Mouse (Mus musculus) liver (tissue): ENCODE measurements around the gene Slc17a7.
"Not testable (repeated sequence)": the region's sequence is repeated elsewhere in the genome, so short reads cannot be mapped to it uniquely, and the experiment has no call there.

Experiments
- DNase-seq: peaks from one replicate; pipeline ENCODE4 v3.0.0-alpha.2; 2020; ENCODE audit warnings: mixed read lengths

Slc17a7 gene

GRCm38 (mm10) chr7:45133446-45134159, 30.1 kb upstream of the Slc17a7 start:
- no peak for DNase-seq

- DNase-seq = peak; percentile 84
Observed at GRCm38 (mm10) chr7:45134544-45135026, 29.2 kb upstream of the Slc17a7 start.

- peak; percentile 52 for DNase-seq
Observed at GRCm38 (mm10) chr7:45135370-45135769, 28.4 kb upstream of the Slc17a7 start.

GRCm38 (mm10) chr7:45135993-45136567, 27.7 kb upstream of the Slc17a7 start, which contains the start of the genes Gm45713 and Flt3l:
Gm45713 (minus strand) TSS chr7:45136231.
Flt3l (minus strand) TSS chr7:45136432.
- peak; percentile 89 for DNase-seq

- DNase-seq = peak; percentile 60
Observed at GRCm38 (mm10) chr7:45137171-45138006, 26.4 kb upstream of the Slc17a7 start.

GRCm38 (mm10) chr7:45138403-45138802, 25.3 kb upstream of the Slc17a7 start:
- no peak for DNase-seq

GRCm38 (mm10) chr7:45139904-45140723, 23.6 kb upstream of the Slc17a7 start:
- DNase-seq = no peak

GRCm38 (mm10) chr7:45141319-45141718, 22.4 kb upstream of the Slc17a7 start:
- DNase-seq = no peak

GRCm38 (mm10) chr7:45141914-45142313, 21.8 kb upstream of the Slc17a7 start:
- DNase-seq = no peak

GRCm38 (mm10) chr7:45144368-45145174, 19.2 kb upstream of the Slc17a7 start:
- no peak for DNase-seq

GRCm38 (mm10) chr7:45145460-45145859, 18.3 kb upstream of the Slc17a7 start:
- no peak for DNase-seq

- DNase-seq = no peak
Observed at GRCm38 (mm10) chr7:45147267-45147666, 16.5 kb upstream of the Slc17a7 start.

GRCm38 (mm10) chr7:45147899-45148298, 15.8 kb upstream of the Slc17a7 start:
- no peak for DNase-seq

- no peak for DNase-seq
Observed at GRCm38 (mm10) chr7:45148534-45149098, 15.1 kb upstream of the Slc17a7 start.

GRCm38 (mm10) chr7:45149545-45149944, 14.2 kb upstream of the Slc17a7 start:
- DNase-seq = no peak

- DNase-seq = no peak
Observed at GRCm38 (mm10) chr7:45150321-45150720, 13.4 kb upstream of the Slc17a7 start.

GRCm38 (mm10) chr7:45151303-45151702, 12.4 kb upstream of the Slc17a7 start:
- no peak for DNase-seq

GRCm38 (mm10) chr7:45153052-45153451, 10.7 kb upstream of the Slc17a7 start:
- not testable (repeated sequence) for DNase-seq

GRCm38 (mm10) chr7:45153586-45153985, 10.2 kb upstream of the Slc17a7 start:
- DNase-seq = no peak

- DNase-seq = peak; percentile 98
Observed at GRCm38 (mm10) chr7:45154096-45154992, 9.4 kb upstream of the Slc17a7 start, which contains the start of the genes Pih1d1 and Aldh16a1. Pih1d1 (plus strand) TSS chr7:45154303. Aldh16a1 (minus strand) TSS chr7:45154584.
